Mouse (Mus musculus) erythroblast, embryonic 14.5 days (primary cell): Measurements from ENCODE around the gene Mthfs.

ENCODE experiments used
- GATA1 ChIP-seq: IDR thresholded peaks from 2 replicates; pipeline ENCODE4 v1.6.1; 2012; ENCODE audit warnings: low read length, inconsistent platforms, mixed read lengths
- TAL1 ChIP-seq: IDR thresholded peaks from 3 replicates; pipeline ENCODE4 v1.6.1; 2012; ENCODE audit warnings: low read length, inconsistent platforms, mixed read lengths

GRCm38 (mm10) chr9:89294121-89294520 is 83.6 kb downstream of the Mthfs start:
- no peak for TF ChIP-seq GATA1
- TF ChIP-seq TAL1, result no peak
